Mouse (Mus musculus): ENCODE data around the gene Kpna2.
"Not testable (repeated sequence)": the region's sequence is repeated elsewhere in the genome, so short reads cannot be mapped to it uniquely, and the experiment has no call there.

Gene Kpna2

DNA sequence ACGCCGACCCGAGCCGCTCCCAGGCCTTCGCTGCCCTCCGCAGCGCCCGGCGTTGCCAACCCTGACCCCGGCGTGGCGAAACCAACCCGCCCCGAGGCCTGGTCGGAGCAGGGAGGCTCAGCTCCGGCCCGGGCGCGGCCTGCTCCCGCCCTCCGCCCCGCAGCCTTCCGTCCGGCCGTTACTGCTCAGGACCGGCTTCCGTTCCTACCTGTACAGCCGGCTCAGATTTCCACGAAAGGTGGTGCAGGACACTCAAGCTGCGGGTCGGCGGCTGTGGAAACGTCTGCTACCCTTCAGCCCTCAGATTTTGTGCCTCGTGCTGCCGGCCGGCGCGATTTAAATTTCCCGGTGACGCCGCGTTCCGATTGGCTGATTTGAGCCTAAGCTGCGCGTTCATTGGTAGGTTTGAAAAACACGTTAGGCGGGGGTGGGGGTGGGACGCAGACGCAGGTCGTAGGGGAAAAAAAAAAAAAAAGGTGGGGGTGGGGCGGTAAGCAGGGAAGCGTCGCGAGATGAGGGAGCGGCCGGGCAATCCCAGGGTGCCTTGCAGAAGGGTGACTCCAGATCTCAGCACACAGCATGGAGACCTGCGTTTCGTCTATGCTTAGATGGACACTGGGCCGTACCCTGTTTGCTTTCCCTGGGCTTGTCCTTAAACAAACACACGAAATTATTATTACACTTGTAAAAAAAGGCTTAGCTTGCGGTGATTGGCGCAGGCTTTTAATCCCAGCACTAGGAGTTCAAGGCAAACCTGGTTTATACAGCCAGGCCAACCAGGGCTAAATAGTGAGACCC lies at the start of gene Kpna2:
Gene Kpna2 (minus strand): TSS at position 391 of the 798 bp plus-strand sequence.
- peak; percentile 96 for DNase-seq (ENCODE audit: low read depth, low spot score)

DNA sequence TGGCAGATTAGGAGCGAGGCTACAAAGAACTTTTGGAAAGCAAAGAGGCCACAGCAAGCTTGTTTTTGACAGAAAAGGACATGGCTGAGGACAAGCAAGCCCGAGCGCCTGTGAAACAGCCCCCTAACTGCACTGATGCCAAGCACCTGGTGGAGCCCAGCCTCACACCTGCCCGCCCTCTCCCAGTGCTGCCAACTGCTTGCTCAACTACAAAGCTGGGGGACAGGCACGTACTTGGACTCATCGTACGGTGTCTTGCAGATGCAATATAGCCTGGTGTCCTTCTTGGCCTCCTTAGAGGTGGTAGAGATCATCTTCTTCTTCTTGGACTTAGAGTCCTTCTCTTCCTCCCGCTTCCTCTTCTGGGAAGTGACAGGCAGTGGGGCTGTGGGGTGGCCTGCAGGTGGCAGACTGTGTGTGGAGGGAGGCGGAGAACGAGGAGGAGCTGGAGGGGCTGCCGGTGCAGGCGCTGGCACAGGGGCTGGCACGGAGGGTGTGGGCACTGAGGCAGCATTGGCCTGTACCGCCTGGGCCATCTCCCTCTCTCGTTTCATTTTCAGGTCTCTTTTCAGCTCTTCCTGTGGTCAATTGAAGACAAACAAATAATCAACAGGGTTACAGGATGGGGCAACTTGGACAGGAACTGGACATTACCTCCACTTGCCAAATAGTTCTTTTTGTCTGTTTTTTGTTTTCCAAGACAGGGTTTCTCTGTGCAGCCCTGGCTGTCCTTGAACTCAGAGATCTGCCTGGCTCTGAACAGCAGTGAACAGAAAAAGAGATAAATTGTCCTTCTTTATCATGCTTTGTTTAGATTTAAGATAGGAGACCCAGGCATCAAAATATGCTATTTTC lies 47.7 kb upstream of the Kpna2 start:
- DNase-seq (ENCODE audit: low read depth, low spot score): no peak

DNA sequence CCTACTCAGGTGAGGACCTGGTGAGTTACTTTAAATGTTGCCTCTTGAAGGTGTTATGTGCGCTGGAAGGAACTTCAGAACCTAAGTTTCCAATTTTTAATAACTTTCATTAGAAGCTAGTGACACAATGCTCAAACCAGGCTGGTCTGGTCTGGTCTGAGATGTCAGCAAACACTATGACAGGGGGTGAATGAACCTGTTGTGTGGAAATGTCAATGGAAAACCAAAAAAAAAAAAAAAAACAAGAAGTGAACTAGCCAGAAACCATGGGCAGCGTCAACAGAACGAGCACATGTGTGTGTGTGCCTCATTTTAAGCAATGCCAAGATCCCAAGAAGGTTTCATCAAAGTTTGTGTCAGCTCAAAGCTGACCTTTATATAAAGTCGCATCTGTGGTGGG lies 46.2 kb upstream of the Kpna2 start:
- no peak for DNase-seq (ENCODE audit: low read depth, low spot score)

DNA sequence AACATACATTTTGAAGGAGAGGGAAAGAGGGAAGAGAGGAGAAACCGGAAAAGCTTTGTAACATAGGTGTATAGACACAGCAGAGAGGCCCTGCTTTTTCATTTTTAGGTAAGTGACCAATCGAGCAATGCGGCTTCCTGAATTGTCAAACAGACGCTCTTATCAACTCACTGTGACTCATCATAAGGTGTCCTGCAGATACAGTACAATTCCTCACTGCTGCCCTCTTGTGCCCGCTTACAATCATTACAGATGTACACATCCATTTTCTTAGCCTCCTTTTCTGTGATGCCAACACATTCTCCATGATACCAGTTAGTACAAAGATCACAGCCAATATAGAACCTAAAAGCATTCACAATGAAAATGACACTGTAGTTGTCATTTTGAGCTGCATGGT lies 45.0 kb upstream of the Kpna2 start:
- peak; percentile 51 for DNase-seq (ENCODE audit: low read depth, low spot score)

DNA sequence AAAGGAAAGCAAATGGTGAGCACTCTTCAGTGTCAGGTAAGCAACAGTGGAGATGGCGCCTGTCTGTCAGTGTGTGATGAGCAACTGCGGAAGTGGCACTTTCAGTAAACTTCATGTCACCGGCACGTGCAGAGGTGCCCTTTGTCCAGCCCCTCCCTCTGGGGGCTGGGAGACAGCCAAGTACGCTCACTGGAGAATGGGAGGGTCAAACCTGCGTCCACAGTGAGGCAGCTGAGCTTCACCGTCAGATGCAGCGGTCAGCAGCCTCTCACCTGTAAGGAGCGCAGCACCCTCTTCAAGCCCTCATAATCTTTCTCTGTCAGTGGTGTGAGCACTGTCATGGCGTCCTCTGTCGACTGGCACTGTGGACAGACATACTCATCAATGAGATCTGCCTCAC lies 44.0 kb upstream of the Kpna2 start:
- no peak for DNase-seq (ENCODE audit: low read depth, low spot score)

DNA sequence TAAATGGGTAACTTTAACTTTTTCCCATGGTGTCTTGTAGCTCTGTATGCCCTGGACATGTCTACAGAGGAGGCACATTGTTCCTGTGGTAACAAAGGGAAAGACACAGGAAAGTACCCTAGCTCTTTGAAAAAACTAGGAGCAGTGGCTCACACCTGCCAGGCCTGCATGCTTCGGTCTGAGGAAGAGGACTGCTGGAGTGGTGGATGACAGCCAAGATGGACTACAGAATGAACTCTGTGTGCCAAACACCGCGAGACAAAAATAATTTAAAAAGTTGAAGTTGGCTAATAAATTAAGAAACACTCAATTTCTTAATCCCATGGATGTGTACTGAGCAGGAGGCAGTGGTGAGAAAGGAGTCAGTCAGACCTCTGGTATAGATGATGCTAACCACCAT lies 42.1 kb upstream of the Kpna2 start:
- no peak for DNase-seq (ENCODE audit: low read depth, low spot score)

DNA sequence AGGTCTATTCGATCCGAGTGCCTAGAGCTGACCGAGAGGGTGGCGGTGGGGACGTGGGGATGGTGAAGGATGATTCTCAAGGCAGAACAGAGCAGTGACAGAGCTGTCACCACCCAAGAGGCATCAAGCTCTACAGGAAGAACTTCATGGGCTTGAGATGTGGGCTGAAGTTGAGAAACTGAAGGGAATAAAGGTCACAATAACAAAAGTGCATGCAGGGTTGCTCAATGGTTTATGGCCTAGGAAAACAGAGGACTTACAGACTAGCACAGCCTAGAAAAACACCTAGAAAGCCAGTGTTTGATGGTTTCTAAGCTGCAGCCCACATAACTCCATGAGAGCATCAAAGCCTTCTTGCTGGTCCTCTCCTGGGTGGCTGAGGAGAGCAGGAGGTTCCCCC lies 40.1 kb upstream of the Kpna2 start:
- no peak for DNase-seq (ENCODE audit: low read depth, low spot score)

DNA sequence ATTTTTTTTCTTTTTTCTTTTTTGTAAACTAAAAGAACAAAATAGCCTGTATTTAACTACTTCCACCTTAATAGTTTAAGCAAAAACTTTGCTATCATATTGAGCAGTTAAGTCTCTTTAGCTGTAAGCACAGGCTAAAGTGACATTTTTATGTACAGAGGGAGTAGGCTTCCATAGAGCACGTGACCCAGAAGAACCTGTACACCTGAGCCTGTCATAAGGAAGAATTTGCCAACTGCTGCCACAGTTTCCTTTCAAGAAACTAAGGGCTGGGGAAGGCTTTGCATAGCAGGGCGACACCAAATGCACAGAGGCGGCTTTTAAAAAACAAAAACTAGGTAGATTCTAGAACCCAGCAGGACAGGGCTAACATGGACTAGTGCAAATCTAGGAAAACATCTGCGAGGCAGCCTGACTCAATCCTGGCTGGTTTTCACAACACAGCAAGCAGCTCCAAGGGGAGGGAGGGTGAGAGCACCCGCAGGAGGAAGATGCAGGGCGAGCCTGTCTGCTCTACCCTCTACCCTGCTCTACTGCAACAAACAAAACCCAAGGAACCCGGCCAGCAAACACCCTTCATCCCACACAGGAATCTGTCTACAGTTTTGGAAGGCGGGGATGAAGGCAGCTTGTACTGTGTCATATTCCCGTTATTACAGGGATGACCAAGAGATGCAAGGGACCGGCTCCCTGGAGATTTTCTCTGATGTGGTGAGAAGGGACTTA lies 34.9 kb upstream of the Kpna2 start:
- no peak for DNase-seq (ENCODE audit: low read depth, low spot score)

DNA sequence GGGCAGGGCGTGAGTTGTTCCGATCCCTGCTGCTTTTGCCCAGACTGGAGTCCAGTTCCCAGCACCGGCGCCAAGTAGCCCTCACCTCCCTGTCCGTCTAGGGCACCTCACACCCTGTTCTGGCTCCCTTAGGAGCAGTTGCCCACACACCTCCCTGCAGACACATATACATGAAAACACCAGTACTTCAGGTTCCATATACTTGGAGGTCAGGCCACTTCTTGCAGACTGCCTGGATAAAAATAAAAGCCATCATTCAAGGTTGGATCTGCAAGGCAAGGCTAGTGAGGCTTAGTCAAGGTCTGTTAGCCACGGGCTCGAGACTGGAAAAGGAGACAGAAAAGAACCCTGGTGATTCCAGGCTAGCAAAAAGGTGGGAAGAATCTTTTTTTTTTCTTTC lies 32.3 kb upstream of the Kpna2 start:
- no peak for DNase-seq (ENCODE audit: low read depth, low spot score)

DNA sequence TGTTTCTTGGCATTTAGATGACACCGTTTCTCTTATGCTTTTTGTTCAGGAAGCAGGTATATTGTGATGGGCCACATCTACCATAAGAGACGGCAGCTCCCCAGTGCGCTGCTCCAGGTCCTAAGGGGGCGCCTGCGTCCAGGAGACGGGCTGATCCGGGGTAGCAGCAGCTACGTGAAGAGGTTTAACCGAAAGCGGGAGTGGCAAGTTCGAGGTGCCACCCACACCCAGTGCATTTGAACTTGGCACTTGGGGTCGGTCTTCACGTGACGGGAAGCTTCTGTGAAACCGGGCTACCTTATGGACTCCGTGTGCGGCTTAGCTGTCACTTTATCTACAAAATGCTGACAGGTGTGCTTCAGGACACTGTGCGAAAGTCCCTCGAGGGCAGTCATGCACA lies 30.2 kb upstream of the Kpna2 start:
- DNase-seq (ENCODE audit: low read depth, low spot score): no peak

DNA sequence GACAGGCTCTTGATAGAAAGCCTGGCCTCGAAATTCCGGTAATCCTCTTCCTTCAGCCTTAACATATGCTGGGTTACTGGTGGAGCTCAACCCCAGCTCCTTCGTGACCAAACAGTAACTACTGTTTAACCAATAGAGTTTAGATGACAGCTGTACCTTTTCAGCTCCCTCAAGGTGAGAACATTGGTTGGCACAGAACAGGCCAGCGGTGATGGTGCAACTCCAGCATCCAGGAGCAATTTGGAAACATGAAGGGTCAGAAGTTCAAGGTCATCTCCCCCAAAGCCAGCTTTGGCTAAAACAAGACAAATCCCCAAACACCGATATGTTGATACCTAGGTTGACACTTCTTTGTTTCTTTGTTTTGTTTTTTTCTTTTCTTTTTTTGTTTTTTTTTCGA lies 29.4 kb upstream of the Kpna2 start:
- no peak for DNase-seq (ENCODE audit: low read depth, low spot score)

DNA sequence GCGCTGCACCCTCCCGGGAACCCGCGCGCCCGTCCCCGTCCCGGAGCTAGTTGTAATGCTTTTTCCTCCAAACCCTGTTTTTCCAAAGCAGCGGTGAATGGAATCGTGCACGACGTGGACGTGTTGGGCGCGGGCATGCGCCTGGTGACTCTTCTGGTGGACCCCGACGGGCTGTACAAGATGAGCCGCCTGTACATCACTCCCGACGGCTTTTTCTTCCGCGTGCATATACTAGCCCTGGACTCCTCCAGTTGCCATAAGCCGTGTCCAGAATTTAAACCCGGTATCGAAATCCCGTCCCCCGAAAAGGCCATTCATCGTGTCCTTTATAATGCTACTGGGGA lies 28.9 kb upstream of the Kpna2 start:
- no peak for DNase-seq (ENCODE audit: low read depth, low spot score)

DNA sequence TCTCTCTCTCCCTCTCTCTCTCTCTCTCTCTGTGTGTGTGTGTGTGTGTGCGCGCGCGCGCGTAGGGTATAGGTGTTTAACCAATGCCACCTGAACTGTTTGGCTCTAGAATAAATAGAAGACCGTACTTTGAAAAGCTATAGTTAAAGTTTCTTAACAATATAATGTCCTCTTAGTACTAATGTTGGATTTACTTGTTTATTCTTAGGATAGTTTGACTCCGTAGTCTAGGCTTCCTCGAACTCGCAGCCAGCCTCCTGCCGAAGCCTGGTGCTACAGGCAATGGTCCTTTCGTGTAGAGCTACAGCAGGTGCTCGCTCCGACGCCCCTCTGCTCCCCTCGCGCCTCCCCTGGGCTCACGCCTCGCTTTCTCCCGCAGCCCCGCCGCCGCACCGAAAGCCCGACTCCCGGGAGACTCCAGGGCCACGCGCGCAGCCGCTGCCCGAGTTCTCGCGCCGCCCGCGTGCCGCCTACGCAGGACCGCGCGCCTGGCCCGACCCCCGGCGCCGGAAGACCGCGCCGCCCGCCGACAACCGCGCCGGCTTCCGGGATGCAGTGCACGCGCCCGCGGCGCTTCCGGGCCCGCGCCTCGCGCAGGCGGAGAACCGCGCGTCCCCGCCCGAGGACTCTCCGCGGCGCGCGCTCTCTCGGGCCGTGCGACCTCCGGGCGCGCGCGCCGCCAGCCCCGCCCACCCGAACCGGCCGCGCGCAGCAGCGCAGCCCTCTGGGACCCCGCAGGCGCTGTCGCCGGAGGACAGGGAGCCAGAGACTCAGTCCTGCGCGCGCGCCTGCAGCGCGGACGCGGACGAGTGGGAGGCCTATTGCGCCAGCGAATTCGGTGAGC lies 28.3 kb upstream of the Kpna2 start:
- peak; percentile 87 for DNase-seq (ENCODE audit: low read depth, low spot score)

DNA sequence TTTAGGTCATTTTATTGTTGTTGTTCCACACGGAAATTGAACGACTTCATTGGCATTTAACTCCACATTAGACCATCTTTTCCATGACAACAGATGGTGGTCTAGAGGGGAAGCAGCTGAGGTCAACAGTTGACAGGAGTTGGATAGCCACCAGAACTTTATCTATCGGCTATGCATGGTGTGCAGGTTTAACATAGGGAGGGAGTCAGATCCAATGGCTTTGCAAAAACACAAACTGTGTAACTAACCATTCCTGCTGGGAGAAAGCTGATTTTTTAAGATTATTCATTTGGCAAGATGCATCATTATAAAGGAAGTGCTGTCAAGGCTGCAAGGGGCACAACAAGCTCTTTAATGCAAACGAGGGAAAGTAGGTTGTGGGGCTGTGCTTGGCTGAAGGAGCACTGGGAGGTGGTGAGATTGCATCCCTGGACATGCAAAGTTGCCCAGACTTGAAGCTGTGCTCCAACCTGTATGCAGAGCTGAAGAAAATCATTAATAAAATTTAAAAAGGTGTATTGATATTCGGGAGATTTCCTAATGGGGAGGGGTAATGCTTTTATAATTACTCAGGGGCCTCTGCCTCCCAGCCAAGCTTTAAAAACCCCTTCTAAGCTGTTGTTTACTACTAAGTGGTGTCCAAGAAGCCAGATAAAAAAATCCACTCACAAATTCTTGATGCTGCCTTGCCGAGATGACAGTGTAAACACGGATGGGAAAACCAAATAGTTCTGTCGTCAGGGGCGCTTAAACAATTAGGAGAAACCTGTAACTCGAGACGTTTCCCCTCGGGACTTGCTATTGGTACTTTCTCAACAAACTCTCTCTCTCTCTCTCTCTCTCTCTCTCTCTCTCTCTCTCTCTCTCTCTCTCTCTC lies 27.5 kb upstream of the Kpna2 start:
- DNase-seq (ENCODE audit: low read depth, low spot score): peak; percentile 61

DNA sequence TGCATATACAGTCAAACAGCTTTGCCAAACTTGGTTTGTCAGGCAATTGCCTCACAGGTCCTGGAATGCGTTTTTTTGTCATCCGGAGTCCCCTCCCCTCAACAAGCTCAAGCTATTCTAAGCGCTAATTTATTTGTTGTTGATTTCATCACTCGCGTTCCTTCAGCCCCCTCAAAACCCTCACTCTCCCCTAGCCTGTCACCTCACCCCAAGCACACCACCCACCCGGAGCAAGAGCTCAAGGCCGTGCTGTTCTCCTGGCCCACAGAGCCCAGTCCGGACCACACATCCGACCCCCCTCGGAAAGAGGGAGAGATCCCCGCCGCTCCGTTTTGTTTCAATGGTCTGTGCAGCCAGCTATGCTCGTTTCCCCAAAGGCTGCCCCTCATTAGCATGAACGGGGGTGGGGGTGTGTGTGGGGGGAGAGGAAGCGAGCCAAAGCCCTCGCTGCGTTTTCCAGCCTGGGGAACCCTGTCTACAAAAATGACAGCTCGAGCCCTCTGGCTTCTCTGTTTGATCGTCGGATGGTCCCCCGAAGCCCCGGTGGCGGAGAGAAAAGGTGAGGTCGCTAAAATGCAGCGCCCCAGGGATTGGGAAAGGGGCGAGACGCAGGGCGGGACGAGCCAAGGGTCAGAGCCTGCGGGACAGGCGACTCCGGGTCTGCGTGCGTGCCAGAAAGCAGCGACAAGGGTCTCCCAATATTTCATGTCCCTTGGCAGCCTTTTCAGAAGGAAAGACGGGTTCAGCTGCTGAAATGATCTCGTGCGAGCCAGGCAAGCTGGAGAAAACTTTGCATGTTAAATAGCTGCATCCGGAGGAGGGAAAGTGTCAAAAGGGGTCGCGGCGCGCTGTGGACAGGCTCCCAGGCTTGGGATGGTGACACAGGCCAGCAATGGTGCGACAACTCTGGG lies 26.3 kb upstream of the Kpna2 start, which contains the start of gene 1810010H24Rik:
Gene 1810010H24Rik (plus strand): TSS at position 271 of the 911 bp plus-strand sequence.
- DNase-seq (ENCODE audit: low read depth, low spot score): no peak

DNA sequence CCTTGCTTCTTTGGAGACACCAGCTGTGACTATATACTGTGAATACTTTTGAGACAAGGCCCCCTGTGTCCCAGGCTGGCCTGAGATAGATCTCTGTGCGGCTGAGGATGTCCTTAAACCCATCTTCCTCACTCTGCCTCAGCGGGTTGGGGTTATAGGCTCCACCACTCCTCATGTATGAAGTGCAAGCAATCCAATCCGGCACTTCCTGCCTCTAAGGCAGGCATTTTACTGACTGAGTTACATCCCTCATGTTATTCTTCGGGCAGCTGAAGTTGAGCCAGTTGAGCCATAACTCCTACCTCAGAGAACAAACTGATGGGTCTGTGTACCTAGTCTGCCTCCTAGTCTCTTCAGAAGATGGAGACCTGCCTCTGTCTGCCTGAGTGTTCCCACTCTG lies 25.1 kb upstream of the Kpna2 start:
- DNase-seq (ENCODE audit: low read depth, low spot score): no peak

DNA sequence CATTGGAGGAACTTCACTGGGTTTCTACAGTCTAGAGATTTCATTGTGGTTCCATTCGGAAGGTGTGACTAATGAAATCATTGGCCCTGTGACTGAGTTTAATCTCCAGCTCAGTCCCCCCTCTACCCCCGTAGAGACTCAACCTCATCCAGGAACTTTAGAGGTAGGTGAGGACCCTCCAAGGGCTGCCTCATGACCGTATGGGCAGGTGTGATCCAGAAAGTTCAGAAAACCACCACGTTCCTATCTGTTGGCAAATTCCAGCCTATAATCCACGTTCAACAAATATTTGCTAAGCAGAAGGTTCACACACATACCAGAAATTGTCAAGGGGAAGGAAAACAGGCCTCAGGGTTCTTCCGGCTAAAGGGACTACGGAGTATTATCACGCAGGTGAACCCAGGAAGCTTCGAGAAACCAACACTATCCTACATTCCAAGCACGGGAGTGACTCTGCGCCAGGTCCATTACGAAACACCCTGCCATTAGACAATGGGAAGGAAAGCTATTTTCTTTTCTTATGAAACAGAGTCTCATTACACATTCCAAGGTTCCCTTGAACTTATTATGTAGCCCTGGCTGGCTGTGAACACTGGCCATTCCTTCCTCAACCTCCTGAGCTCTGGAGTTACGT lies 22.8 kb upstream of the Kpna2 start:
- DNase-seq (ENCODE audit: low read depth, low spot score): no peak

DNA sequence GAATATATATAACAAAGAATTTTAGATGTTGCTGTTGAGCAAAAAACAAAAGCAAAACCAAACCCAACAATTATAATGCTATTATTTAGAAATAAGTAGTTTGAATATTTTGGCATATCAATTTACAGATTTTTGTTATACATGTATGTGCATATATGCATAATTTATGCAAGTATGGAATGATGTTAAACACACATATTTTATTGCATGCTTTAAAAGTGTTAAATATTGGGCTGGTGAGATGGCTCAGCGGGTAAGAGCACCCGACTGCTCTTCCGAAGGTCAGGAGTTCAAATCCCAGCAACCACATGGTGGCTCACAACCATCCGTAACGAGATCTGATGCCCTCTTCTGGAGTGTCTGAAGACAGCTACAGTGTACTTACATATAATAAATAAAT lies 20.4 kb upstream of the Kpna2 start:
- not testable (repeated sequence) for DNase-seq (ENCODE audit: low read depth, low spot score)

DNA sequence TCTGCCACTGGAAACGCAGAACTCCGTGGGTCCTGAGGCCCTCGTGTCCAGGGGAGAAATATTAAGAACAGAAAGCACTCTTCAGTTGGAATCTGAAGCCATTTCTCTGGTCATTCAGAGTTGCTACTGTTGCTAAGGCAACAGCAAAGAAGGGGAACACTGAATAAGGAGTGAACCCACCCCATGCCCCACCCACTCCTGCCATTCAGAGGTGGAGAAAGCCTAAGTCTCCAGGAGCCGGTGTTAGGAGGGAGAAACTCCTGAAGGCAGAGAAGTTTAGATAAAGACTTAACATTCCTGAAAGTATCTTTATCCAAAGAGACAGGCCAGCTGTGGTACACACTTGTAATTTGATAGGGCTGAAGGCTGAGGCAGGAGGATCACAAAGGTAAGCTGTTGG lies 20.0 kb upstream of the Kpna2 start:
- no peak for DNase-seq (ENCODE audit: low read depth, low spot score)
